Mouse (Mus musculus) MN1 (cell line): ENCODE results near the gene Wipf1.
A peak's percentile ranks its signal among the peaks of the same experiment; 100 is the strongest.

Source experiments
- DNase-seq: peaks from one replicate; pipeline ENCODE4 v3.0.0-alpha.2; 2016; ENCODE audit warnings: low spot score

The Wipf1 gene

GRCm38 (mm10) chr2:73385641-73386355 lies 143.7 kb downstream of the Wipf1 start:
- peak; percentile 15 for DNase-seq

- DNase-seq = no peak
These were observed 144.4 kb downstream of the Wipf1 start for GRCm38 (mm10) chr2:73385172-73385571.

- DNase-seq = no peak
These were observed 149.1 kb downstream of the Wipf1 start for GRCm38 (mm10) chr2:73380298-73380975.

- DNase-seq = no peak
These were observed 149.9 kb downstream of the Wipf1 start for GRCm38 (mm10) chr2:73379656-73380055.
